1 mouse cellular context compared by ENCODE assay signal in the genomic region with DNA sequence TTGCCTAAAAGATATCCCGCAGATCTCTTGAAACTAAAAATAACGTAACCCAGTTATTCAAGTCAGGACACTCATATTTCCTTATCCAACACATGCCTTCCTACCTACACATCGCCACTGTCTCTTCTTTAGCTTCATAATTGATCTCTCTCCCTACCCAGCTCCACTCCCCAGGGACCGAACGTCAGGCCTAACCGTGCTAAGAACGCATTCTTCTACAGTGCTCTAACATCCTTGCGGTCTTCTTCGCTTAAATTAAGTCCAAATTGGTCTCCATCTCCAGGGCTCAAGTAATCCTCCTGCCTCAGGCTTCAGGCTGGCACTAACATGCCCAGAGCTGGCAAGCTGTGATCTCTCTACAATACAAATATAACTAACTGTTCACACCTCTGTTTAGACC.
TF ChIP-seq lines count a peak whose summit lies in the region.

No protein-coding gene starts in this region.

TF ChIP-seq in ES-E14, 5 proteins besides CTCF, POLR2A, EP300 and RAD21:
- no peak for TF ChIP-seq ZNF384 (IDR thresholded peaks at IDR 0.05; ENCODE audit: low read depth, low read length)
- no peak for TF ChIP-seq ZC3H11A (IDR thresholded peaks at IDR 0.05; ENCODE audit: borderline replicate concordance, low read depth, low read length)
- no peak for TF ChIP-seq MAFK (IDR thresholded peaks at IDR 0.05; ENCODE audit: insufficient read depth, low read depth, low read length)
- TF ChIP-seq HCFC1 (IDR thresholded peaks at IDR 0.05; ENCODE audit: borderline replicate concordance, insufficient read depth, low read length) = no peak
- no peak for TF ChIP-seq CHD2 (IDR thresholded peaks at IDR 0.05; ENCODE audit: low read depth, low read length)
TF ChIP-seq in ES-E14: peak in this region for 0.
